Mouse (Mus musculus) kidney, postnatal 14 days (tissue): Measurements from ENCODE around the gene Olfr770.
"Not testable (repeated sequence)": the region's sequence is repeated elsewhere in the genome, so short reads cannot be mapped to it uniquely, and the experiment has no call there.

Experiments
- DNase-seq: peaks from one replicate; pipeline ENCODE4 v3.0.0; 2022; ENCODE audit warnings: mixed read lengths

The Olfr770 gene

DNA sequence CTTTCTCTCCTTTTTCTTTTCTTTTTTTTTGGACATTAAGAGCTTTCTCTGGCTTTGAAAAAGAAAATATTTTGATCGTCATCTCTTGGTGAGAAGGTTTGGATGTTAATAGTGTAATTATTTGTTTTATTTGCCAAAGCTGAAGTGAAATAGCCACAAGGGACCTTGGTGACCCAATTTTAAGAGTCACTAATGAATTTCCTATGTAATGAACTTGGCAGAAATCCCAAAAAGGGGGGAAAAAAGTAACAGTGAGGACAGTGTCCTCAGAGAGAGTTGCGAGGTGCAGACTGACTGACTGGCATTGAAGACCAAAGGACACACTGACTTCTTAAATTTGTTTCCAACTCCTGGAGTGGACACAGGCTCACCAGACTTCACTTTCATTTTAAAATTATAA lies at the start of gene Olfr770:
Olfr770 (minus strand) TSS at position 101 of the 400 bp plus-strand sequence.
- DNase-seq, result no peak

DNA sequence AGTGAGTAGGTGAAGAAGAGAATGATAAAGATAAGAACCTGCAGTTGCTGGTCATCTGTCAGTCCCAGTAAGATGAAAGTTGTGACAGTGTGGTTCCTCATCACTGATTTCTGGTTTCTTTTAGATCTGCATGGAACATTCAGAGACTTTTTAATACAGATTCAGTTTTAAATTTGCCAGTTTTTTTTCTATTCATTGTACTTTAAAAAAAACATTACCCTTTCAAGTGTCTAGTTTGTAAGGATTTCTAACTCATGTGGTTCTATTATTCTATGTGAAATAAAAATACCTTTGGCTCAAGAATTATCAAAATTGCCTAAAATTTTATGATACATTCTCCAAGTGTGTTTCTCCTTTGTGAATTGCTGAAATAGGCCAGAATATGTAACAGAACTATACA lies 48.5 kb upstream of the Olfr770 start, which contains the start of gene Olfr773:
Olfr773 (minus strand) TSS at position 101 of the 400 bp plus-strand sequence.
- DNase-seq, result not testable (repeated sequence)

DNA sequence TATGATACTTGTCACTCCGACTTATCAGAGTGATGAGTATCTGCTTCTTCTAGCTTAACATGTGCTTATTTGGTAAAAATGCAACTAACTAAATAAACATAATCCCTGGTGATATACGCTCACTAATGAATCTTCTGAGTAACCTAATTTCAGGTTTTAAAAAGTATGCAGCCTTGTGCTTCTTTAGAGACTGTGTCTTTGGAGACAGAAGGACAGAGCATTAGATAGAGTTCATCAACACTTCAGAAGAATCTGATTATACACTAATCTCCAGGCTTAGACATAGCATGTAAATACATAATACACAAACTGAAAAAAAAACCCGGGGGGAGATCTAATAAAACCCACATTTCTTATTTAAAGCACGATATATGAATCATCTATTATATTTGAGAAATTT lies 39.0 kb upstream of the Olfr770 start, which contains the start of gene Olfr772:
Olfr772 (minus strand) TSS at position 101 of the 400 bp plus-strand sequence.
- DNase-seq, result not testable (repeated sequence)

DNA sequence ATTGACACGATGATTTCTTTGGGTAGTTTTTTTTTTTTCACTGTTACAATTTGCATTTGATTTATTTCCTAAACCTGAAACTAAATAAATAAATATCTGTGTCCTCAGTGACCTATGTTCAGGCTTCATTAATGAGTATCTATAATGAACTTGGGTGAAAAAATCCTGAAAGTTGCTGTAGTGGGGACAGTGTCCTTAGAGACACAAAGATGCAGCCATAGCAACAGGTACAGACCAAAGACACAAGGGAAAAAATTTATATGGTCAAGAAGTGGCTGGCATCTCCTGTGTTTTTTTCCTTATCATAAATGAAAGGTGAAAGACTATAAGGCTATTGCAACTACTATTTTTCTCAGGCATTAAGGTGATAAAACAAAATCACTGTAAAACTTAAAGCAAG lies 25.9 kb upstream of the Olfr770 start, which contains the start of gene Olfr771:
Olfr771 (minus strand) TSS at position 101 of the 400 bp plus-strand sequence.
- no peak for DNase-seq

DNA sequence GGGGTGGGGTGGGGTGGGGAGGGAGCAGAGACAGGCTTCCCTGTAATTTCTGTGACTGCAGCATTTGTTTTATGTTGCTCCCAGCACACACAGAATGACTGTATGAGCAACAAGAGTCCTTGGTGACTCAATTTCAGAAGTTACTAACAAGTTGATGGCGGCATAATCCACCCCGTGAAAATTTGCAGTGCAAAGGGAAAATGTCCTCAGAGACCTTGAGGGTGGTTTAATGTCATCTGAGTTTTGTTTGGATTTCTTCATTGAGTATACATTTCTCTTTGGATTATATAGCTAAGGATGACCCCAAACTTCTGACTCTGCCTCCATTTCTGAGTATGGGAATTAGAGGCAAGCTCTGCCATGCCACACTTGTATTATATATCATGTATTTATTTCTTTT lies 21.0 kb downstream of the Olfr770 start, which contains the start of gene Olfr769:
Olfr769 (minus strand) TSS at position 101 of the 400 bp plus-strand sequence.
- no peak for DNase-seq

DNA sequence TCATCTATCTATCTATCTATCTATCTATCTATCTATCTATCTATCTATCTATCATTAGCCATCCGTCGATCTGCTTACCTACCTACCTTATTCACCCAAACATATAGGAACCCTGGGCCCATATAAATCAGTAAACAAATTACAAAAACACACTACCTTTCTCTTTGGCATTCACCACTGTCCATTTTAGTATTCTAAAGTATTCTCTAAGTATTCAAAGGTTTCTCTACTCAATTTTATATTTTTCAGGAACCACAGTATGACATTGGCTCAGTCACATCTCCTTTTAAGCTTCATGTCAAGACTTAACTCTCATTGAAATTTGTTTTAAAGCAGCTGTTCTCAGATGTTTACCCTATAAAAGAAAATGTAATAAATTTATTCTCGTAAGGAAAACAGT lies 23.7 kb downstream of the Olfr770 start:
- DNase-seq, result no peak

DNA sequence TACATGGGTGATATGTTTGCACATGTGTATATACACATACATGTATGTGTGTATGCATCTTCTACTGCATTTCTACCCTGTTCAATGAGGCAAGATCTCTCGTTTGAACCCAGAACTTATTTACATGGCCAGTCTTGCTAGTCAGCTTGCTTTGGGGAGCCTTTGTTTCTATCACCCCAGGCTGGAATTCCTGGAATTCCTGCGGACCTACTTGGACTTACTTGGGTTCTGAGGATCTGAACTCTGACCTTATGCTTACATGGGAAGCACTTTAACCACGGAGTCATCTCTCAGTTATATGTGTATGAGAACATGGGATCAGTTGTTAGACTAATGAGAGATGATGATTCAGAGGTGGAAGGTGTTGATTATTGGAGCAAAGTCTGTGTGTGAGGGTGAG lies 37.6 kb downstream of the Olfr770 start:
- DNase-seq, result no peak

DNA sequence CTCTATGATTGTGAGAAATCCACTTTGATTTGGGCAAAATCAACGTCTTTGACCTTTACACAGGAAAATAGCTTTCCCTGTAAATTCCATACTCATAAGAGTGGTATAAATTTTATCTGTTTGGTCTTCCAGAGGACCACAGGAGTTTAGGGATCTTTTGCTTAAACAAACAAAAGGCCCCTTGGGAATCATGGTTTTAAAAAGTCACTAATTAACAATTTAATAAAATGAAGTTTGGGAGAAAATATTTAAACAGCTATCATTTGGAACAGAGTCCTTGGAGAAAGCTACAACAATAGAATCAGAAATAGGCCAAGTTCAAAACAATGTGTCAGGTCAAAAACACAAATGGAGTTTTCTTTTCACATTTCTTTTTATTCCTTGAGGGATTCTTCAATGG lies 39.5 kb downstream of the Olfr770 start, which contains the start of gene Olfr768:
Olfr768 (minus strand) TSS at position 101 of the 400 bp plus-strand sequence.
- no peak for DNase-seq

DNA sequence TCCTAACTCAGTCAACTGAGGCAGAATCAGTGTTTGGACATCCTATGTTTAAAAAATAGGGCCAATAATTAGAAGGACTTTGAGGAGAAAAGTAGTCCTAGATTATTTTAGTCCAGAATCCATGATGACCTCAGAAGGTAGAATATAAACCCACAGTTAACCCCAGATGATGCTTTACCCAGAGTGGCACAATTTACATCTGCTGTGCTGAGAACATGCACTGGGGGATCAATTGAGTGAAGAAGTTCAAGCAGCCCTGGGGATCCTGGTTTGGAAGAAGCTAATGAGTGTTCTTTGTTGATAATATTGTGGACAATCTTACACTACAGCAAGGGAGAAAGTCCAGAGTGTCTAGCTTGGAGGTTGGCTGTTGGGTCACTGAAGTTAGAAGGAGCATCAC lies 56.0 kb downstream of the Olfr770 start, which contains the start of gene Olfr767:
Olfr767 (minus strand) TSS at position 101 of the 400 bp plus-strand sequence.
- DNase-seq, result not testable (repeated sequence)
